Mouse (Mus musculus): ENCODE data around the gene Diaph3. TPM values are rescaled to one million over a fixed set of nuclear protein-coding genes. Genes with fewer than 3 reads are reported as not detected.

The Diaph3 gene
- polyA plus RNA-seq, 1 experiment: 0.65 TPM

DNA sequence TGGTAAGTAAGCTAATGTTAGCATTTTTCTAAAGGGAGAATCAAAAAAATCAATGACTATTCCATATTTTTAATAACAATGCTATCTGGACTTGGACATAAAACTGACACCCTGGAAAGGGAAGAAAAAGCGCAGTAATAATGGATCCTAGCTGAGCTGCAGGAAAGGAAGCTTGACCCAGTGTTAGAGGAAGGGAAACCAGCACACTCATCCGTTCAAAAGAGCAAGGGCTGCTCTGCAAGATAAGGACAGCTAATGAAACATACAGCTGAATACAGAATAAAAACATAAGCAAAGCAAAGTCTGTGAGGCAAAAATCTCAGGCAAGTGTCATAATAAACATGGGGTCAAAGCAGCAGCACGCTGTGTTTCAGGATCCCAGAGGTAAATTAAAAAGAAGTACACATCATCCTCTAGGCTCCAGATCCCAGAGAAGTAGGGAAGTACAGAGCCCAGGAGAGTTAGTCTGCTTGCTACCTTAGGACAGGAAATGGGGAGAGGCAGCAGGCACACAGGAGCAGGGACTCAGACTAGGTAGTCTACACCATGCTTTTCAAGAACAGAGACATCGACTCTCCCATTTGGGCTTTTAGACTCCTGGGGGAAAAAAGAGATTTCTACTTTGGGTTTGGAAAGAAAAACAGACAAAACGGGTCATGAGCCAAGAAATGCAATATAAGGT, 255.5 kb downstream of the Diaph3 start:
- 50% methylated on average over 5 of the region's 5 CpGs for WGBS
- H3K4me1 ChIP-seq (ENCODE audit: control insufficient read depth, insufficient read depth, low read length): no peaks in the 10 kb centered on the region
- no peak for TF ChIP-seq POLR2A (IDR thresholded peaks at IDR 0.05; ENCODE audit: borderline replicate concordance, extremely low read depth, low read depth, low read length)
- no peak for TF ChIP-seq CTCF (IDR thresholded peaks at IDR 0.05; ENCODE audit: insufficient read depth, low read length)
- no peak for DNase-seq
- H3K4me3 ChIP-seq (replicated peaks; ENCODE audit: extremely low read depth, low read depth, low read length): no peak overlapping the region

- H3K4me3 ChIP-seq (replicated peaks; ENCODE audit: extremely low read depth, low read depth, low read length): no peak overlapping the region
- no peaks in the 10 kb centered on the region for H3K4me1 ChIP-seq (ENCODE audit: control insufficient read depth, insufficient read depth, low read length)
- 80% methylated on average over 5 of the region's 5 CpGs for WGBS
- DNase-seq: no peak
- TF ChIP-seq POLR2A (IDR thresholded peaks at IDR 0.05; ENCODE audit: borderline replicate concordance, extremely low read depth, low read depth, low read length) (no peak), CTCF (IDR thresholded peaks at IDR 0.05; ENCODE audit: insufficient read depth, low read length) (peak; percentile 54)
These were observed 271.5 kb downstream of the Diaph3 start for GRCm38 (mm10) chr14:86869536-86869935.

DNA sequence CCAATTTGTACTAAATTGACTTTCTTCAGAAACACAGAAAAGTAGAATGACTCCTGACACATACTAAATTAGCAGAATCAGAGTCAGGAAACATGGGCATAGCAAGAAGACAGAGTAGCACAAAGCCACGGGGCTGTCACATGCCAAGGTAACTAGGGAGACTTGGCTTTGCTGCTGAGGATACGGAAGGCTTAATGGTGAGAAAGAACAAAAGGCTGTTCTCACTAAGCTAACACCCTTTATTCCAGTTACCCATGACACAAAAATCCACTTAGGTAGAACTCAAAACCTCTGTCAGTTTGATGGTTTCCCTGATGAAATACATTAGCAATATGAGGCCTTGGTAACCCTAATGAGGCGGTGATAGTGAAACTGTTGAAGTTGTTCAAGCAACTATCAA, 273.9 kb downstream of the Diaph3 start:
- no peak for DNase-seq
- Histone ChIP-seq H3K4me1 (ENCODE audit: control insufficient read depth, insufficient read depth, low read length) (no peaks in the 10 kb centered on the region), H3K4me3 (replicated peaks; ENCODE audit: extremely low read depth, low read depth, low read length) (no peak overlapping the region)
- WGBS: 80% methylated on average over 3 of the region's 3 CpGs
- TF ChIP-seq POLR2A (IDR thresholded peaks at IDR 0.05; ENCODE audit: borderline replicate concordance, extremely low read depth, low read depth, low read length) (no peak), CTCF (IDR thresholded peaks at IDR 0.05; ENCODE audit: insufficient read depth, low read length) (no peak)

- no peaks in the 10 kb centered on the region for H3K4me1 ChIP-seq (ENCODE audit: control insufficient read depth, insufficient read depth, low read length)
- no peak overlapping the region for H3K4me3 ChIP-seq (replicated peaks; ENCODE audit: extremely low read depth, low read depth, low read length)
- 84% methylated on average over 3 of the region's 3 CpGs for WGBS
- TF ChIP-seq POLR2A (IDR thresholded peaks at IDR 0.05; ENCODE audit: borderline replicate concordance, extremely low read depth, low read depth, low read length): no peak
- no peak for TF ChIP-seq CTCF (IDR thresholded peaks at IDR 0.05; ENCODE audit: insufficient read depth, low read length)
- DNase-seq: no peak
These were observed 277.0 kb downstream of the Diaph3 start for GRCm38 (mm10) chr14:86864053-86864452.

DNA sequence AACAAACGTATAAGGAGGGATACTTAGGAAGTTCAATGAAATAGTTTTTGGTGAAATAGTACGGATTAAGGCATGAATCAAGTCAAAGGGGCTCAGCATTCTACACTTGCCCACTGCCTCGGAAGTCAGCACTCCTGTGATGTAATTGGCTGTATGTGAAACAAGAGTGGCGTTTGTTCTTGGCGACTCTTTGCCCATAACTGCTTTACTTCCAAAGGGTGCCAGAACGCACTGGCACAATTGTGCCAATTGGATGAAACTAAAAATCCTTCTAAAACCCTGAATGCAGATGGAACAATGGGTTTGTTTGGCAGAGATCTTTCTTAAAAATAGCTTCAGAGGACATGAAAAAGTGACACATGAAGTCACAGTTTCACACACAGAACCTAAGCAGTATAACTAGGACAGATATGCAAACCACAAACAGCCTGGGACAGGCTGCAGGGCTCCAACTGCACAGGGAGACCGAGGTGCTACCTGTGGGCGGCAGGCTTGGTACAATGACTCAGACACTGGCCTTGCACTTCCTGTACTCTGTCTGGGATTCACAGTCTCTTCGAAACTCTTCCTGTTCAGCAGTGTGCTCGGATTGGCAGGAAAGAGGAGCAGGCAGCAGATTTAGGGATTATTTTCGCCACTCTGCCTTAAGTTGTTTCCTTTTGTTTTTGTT, 279.6 kb downstream of the Diaph3 start:
- no peak for TF ChIP-seq POLR2A (IDR thresholded peaks at IDR 0.05; ENCODE audit: borderline replicate concordance, extremely low read depth, low read depth, low read length)
- TF ChIP-seq CTCF (IDR thresholded peaks at IDR 0.05; ENCODE audit: insufficient read depth, low read length): no peak
- WGBS: 74% methylated on average over 11 of the region's 11 CpGs
- no peak for DNase-seq
- H3K4me1 ChIP-seq (ENCODE audit: control insufficient read depth, insufficient read depth, low read length): no peaks in the 10 kb centered on the region
- H3K4me3 ChIP-seq (replicated peaks; ENCODE audit: extremely low read depth, low read depth, low read length): no peak overlapping the region

- Histone ChIP-seq H3K4me1 (ENCODE audit: control insufficient read depth, insufficient read depth, low read length) (no peaks in the 10 kb centered on the region), H3K4me3 (replicated peaks; ENCODE audit: extremely low read depth, low read depth, low read length) (no peak overlapping the region)
- DNase-seq: no peak
- 79% methylated on average over 4 of the region's 4 CpGs for WGBS
- TF ChIP-seq CTCF (IDR thresholded peaks at IDR 0.05; ENCODE audit: insufficient read depth, low read length): no peak
- TF ChIP-seq POLR2A (IDR thresholded peaks at IDR 0.05; ENCODE audit: borderline replicate concordance, extremely low read depth, low read depth, low read length): no peak
These were observed 293.8 kb downstream of the Diaph3 start for GRCm38 (mm10) chr14:86847154-86847810.

- WGBS: 86% methylated on average over 3 of the region's 3 CpGs
- Histone ChIP-seq H3K4me1 (ENCODE audit: control insufficient read depth, insufficient read depth, low read length) (no peaks in the 10 kb centered on the region), H3K4me3 (replicated peaks; ENCODE audit: extremely low read depth, low read depth, low read length) (no peak overlapping the region)
- DNase-seq: no peak
- no peak for TF ChIP-seq POLR2A (IDR thresholded peaks at IDR 0.05; ENCODE audit: borderline replicate concordance, extremely low read depth, low read depth, low read length)
- no peak for TF ChIP-seq CTCF (IDR thresholded peaks at IDR 0.05; ENCODE audit: insufficient read depth, low read length)
These were observed 297.0 kb downstream of the Diaph3 start for GRCm38 (mm10) chr14:86844075-86844474.

GRCm38 (mm10) chr14:86837642-86838041, 303.4 kb downstream of the Diaph3 start:
- DNase-seq: no peak
- WGBS: 67% methylated on average over 2 of the region's 2 CpGs
- TF ChIP-seq CTCF (IDR thresholded peaks at IDR 0.05; ENCODE audit: insufficient read depth, low read length) (no peak), POLR2A (IDR thresholded peaks at IDR 0.05; ENCODE audit: borderline replicate concordance, extremely low read depth, low read depth, low read length) (no peak)
- Histone ChIP-seq H3K4me1 (ENCODE audit: control insufficient read depth, insufficient read depth, low read length) (no peaks in the 10 kb centered on the region), H3K4me3 (replicated peaks; ENCODE audit: extremely low read depth, low read depth, low read length) (no peak overlapping the region)

DNA sequence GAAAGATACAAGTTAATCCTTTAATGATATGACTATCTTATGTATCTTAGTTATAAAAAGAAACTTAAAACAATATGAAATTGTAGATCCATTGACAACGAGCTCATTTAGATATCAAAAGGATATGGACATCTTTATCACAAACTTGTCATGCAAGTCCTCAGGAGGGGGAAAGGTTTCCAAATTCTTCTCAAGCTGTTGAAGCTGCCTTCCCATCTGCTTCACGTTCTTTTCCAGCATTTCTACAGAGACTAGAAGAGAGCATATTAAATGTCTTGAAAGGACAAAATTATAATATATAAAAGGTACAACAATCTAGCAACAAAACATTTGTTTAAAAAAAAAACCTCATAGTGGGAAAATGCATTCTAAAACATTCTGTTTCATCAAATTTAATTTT, 306.2 kb downstream of the Diaph3 start:
- no peak overlapping the region for H3K4me3 ChIP-seq (replicated peaks; ENCODE audit: extremely low read depth, low read depth, low read length)
- WGBS: 81% methylated on average over 2 of the region's 2 CpGs
- TF ChIP-seq CTCF (IDR thresholded peaks at IDR 0.05; ENCODE audit: insufficient read depth, low read length): no peak

GRCm38 (mm10) chr14:86834269-86834668, 306.8 kb downstream of the Diaph3 start:
- Histone ChIP-seq H3K4me3 (replicated peaks; ENCODE audit: extremely low read depth, low read depth, low read length) (no peak overlapping the region), H3K4me1 (ENCODE audit: control insufficient read depth, insufficient read depth, low read length) (no peaks in the 10 kb centered on the region)
- WGBS: 96% methylated on average over 6 of the region's 6 CpGs
- DNase-seq: no peak
- TF ChIP-seq POLR2A (IDR thresholded peaks at IDR 0.05; ENCODE audit: borderline replicate concordance, extremely low read depth, low read depth, low read length) (no peak), CTCF (IDR thresholded peaks at IDR 0.05; ENCODE audit: insufficient read depth, low read length) (no peak)

More for the DNA sequence above, 306.2 kb downstream of the Diaph3 start:
- DNase-seq: no peak
- H3K4me1 ChIP-seq (ENCODE audit: control insufficient read depth, insufficient read depth, low read length): no peaks in the 10 kb centered on the region

All from lung, adult 2 months (tissue).